Mouse (Mus musculus): Measurements from ENCODE around the gene Pik3ca.

Pik3ca gene

DNA sequence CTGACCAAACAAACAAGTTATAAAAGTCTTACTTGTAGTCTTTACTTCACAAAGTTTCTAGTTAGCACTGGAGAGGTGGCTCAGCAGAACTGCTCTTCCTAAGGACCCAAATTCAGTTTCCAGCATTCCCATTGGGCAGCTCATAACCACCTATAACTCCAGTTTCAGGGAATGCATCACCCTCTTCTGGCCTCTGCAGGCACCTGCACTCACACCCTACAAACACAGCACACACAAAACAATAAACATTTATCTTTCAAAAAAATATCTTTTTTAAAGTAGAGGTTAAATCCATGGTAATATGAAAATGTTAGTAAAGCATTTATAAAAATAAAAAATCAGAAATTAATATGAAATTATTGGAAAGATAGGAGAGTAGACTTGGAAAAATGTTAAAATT, 44.2 kb downstream of the Pik3ca start:
- DNase-seq (ENCODE audit: low read depth, low spot score) = no peak

DNA sequence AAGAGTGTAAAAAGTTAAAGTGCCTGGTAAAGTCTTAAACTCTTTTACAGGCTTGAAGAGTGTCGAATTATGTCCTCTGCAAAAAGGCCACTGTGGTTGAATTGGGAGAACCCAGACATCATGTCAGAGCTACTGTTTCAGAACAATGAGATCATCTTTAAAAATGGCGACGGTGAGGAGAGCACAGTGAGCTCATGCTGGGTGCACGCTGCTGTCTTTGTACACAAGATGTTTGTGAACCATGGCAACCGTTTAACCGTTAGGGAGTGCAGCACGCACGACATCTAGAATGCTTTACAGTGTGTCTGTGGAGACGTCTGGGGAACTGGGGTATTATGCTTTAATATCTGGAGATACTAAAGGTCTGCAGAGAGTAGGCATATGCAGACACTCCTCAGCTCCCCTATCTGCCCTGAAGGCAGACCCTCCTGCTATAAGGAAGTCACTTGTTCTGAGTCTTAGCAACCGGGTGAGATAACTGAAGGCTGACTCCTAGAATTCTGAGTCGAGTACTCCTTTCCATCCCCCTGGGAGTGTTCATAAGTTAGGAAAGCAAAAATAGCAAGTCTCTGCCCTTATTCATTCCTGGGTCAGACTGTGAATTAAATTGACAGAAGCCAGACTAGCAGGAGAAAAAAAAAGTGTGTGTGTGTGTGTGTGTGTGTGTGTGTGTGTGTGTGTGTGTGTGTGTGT, 57.0 kb downstream of the Pik3ca start:
- no peak for DNase-seq (ENCODE audit: low read depth, low spot score)

- peak; percentile 8 for DNase-seq (ENCODE audit: low read depth, low spot score)
Observed at GRCm38 (mm10) chr3:32459777-32460176, 62.3 kb downstream of the Pik3ca start.

- DNase-seq (ENCODE audit: low read depth, low spot score) = no peak
Observed at GRCm38 (mm10) chr3:32467321-32467720, 69.8 kb downstream of the Pik3ca start.

DNA sequence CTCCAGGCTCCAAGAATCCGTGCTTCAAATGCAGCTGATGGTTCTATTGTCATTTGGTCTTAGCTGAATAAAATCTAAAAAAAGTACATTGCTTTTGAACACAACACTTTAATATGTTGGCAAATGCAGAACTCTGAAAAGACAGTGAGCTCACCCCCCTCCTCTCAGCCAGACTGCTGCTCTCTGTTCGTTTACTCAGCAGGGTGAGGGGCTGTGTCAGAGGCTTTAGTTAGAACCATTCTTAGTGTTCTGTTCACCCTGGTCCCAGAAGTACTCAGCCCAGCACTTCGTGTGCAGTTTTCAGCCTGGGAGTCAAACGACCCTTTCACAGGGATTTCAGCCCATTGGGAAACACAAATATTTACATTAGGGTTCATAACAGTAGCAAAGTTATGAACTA, 70.9 kb downstream of the Pik3ca start:
- no peak for DNase-seq (ENCODE audit: low read depth, low spot score)

GRCm38 (mm10) chr3:32470449-32470848, 73.0 kb downstream of the Pik3ca start:
- DNase-seq (ENCODE audit: low read depth, low spot score) = no peak

GRCm38 (mm10) chr3:32471098-32471497, 73.6 kb downstream of the Pik3ca start:
- DNase-seq (ENCODE audit: low read depth, low spot score) = no peak

DNA sequence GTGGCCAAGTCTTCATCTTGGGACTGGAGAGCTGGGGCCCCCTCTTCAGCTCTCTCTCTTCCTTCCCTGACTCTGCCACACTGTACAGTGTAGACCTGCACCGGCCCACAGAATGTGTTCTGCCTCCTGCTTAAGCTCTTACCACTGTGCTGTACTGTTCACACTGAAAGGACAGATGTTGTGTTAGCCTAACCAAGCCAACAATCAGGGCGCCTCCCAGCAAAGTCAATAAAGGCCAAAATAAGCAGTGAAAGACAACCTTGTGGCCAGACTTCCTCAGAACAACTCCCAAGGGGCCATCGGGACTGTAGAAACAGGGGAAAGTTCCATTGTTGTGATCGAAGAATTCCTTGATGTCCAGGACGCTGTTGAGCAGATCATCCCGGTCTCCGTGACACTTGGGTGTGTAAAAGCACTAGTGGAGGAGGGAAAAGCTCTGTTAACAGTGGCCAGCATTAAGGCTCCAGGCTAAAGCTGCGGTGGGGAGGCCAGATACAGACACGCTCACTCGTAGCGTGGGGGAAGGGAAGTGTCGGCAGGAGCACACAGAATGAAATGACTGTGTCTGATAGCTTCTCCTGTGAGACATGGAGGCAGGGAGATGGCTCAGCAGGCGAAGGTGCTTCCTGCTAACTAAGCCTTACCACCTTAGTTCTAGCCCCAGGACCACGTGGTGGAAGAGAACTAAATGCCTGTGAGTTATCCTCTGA, 74.9 kb downstream of the Pik3ca start:
- no peak for DNase-seq (ENCODE audit: low read depth, low spot score)

DNA sequence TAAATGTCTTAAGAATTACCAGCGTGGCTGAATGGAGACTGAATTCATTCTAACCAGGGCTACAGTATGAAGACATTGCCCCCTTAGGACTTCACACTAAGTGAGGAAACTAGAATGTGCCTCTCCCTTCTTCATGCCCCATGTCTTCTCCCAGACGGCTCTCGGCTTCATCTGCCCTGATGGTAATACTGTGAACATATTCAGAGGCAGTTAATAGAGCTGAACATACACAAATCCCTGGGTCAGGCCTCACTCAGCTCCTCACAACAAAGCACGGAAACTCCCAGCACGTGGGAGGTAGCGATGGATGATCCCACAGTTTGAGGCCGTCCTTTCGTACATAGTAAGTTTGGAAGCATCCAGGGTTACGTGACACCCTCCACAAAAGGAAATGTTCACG, 75.7 kb downstream of the Pik3ca start:
- no peak for DNase-seq (ENCODE audit: low read depth, low spot score)

- no peak for DNase-seq (ENCODE audit: low read depth, low spot score)
Observed at GRCm38 (mm10) chr3:32479961-32480360, 82.5 kb downstream of the Pik3ca start.

DNA sequence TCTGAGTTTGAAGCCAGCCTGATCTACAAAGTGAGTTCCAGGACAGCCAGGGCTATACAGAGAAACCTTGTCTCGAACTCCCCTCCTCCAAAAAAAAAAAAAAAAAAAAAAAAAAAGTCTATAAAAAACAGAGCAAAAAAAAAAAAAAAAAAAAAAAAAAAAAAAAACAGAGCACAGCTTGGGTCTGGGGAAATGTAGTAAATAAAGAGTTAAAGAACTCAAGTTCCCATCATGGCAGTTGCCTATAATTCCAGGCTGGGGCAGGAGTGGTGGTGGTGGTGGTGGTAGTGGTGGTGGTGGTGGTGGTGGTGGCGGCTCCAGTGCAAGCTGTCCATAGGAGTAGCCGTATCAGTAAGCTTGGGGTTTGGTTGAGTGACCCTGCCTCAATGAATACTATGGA, 85.6 kb downstream of the Pik3ca start:
- DNase-seq (ENCODE audit: low read depth, low spot score) = no peak

GRCm38 (mm10) chr3:32486543-32486942, 89.1 kb downstream of the Pik3ca start:
- no peak for DNase-seq (ENCODE audit: low read depth, low spot score)

DNA sequence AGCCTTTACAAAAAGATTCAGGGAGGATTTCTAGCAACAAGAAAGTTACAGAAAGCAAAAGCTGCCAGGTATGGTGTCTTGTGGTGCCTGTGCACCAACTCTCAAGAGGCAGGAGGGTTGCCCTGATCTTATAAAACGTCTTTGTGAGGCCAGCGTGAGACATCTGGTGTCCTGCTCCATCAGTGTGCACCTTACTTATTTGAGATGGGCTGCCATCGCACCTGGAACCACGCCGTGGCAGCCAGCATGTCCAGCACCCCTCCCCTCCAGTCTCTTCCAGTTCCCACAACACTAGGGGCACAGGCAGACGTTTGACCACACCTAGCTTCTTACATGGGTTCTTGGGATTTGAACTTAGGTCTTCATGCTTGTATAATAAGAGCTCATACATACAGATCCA, 90.7 kb downstream of the Pik3ca start:
- no peak for DNase-seq (ENCODE audit: low read depth, low spot score)

DNA sequence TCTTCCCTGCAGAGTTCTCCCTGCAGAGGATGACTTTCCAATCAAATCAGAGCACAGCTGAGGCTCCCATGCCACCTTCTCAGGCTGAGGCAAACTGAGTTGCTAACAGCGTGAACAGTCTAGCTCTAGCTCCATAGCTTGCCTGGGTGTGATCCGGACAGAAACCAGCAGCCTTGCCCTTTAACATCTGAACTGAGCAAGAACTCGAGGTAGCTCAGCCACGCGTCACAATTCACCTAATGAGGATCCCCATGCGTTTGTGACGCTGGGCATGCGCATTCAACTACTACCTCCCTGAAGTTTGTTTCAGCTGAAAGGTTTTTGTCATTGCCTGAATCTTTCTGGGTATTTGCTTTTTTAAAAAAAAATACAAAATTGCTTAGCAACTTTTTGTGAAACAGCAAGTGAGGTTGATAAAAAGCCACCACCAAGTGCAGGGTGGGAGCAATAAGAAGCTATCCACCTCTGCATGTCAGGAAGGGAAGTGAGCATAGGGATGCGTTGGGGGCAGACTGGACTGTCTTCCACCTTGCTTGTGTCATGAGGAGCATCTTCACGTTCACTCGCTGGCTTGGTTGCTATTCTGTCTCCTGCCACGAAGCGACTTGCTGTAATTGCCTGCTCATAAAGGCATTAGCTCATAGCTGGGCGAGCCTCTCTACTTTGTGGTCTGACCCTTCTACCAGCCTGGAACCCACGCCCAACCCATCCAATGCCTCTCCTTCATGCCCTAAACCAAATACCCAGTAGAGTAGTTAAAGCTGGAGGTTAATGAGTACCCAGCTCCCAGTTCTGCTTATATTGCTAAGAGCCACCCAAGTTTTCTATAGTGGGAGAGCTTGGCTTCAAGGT, 92.8 kb downstream of the Pik3ca start:
- no peak for DNase-seq (ENCODE audit: low read depth, low spot score)

- DNase-seq (ENCODE audit: low read depth, low spot score) = no peak
Observed at GRCm38 (mm10) chr3:32490928-32491315, 93.5 kb downstream of the Pik3ca start.

DNA sequence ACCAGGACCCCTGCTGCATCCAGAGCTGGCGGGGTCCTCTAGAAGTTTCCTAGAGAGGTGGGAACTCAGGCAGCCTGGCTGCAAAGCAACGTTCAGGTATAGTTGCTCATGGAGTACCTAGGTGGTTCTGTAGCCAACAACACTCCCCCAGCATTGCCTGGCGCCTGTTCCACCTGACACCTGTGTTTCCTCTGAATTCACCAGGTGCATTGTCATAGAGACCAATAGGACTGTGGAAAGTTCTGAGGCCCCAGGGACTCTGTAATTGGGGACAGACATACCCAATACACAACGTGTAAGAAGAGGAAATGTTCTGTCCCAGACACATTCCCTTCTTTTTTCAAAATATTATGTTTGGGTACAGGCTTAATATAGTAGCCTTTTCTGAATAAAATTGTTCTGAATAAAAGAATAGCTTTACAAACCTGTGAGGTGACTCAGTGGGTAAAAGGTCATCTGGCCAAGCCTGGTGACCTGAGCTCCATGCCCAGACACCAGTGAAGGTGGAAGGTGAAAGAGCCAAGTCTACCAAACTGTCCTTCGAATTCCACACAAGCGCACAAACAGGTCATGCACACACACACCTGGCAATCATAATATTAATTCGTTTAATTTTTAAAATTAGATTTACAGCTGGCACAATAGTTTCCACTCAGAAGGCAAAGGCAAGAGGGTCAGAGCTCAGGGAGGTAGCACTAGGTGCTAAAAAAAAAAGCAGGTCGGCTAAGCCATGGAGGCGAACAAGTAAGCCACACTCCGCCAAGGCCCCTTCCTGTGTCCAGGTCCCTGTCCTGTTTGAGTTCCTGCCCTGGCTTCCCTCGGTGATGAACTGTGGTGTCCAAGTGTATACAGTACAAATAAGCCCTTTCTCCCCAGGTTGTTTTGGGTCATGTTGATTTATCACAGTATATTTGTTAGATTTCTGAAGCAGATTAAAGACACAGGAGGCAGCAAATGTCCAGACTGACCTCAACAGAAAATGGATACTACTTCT, 94.9 kb downstream of the Pik3ca start, which contains the start of gene Kcnmb3:
Gene Kcnmb3 (minus strand): TSS at position 135 of the 994 bp plus-strand sequence.
- no peak for DNase-seq (ENCODE audit: low read depth, low spot score)

GRCm38 (mm10) chr3:32494387-32495087, 97.1 kb downstream of the Pik3ca start:
- DNase-seq (ENCODE audit: low read depth, low spot score) = no peak

DNA sequence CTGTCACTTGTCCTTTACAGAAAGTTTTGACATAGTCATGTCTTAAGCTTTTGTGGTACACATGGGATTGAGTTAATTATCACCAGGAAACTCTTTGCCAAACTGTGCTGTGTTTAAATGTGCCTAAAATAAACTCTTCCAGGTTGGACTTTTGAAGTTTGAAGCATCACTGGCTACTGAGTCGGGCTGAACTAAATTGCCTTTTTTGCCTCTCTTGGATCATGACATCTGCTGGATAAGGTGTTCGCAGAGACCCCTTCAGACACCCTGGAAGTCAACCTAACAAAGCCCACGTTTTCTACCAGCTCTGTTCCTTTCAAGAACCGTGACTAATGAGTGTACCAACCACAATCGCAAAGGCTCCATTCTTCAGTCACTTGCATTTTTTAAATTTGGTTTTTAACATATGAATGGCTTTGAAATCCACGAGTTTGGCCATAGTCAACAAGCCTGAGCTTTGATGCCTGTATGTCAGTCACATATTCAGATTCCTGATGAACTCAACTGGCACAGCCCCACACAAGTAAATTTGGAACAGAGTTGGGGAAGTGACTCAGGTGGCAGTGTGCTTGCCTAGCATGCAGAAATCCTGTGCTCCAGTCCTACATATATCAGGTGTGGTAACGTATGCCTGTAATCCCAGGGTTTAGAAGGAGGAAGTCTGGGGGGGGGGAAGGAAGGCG, 97.8 kb downstream of the Pik3ca start:
- no peak for DNase-seq (ENCODE audit: low read depth, low spot score)

DNA sequence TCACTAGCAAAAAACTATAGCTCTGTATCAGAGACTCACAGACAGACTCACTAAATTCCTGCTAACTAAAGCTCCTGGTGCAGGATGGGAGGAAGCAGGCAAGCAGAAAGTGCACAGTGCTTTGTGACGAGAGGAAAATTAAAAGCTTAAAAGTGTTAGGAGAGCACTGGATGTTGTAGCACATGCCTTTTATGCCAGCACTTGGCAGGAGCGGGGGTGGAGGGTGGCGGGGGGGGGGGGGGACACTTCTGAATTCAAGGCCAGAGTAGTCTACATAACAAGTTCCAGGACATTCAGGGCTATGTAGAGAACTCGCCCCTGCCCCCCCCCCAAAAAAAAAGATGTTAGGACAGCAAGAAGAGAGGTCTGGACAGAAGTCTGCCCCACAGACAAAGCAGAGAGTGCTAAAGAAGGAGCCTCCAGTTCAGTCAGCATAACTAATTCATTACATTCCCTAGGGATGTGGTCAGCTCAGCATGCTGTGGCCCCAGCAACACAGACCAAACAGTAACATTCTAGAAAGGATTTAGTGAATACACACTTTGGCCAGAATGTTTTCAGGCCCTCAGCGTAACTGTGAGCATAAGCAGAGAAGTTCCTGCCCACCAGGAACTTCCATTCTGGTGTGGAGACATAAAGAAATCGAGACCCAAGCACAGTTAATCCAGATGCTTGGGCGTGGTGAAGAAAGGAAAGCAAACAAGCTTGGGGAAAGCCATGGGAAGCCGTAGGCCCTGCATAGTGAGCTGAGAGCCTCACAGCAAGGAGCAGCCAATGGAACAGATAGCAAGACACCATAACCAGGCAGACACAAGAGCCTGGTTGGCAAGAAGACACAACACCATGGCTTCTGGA, 98.6 kb downstream of the Pik3ca start:
- no peak for DNase-seq (ENCODE audit: low read depth, low spot score)

All from retina, postnatal 7 days (tissue).